Mouse (Mus musculus) hindbrain, embryonic 16.5 days (tissue): Measurements from ENCODE around the gene Cd80. TPM values are rescaled to one million over a fixed set of nuclear protein-coding genes. Genes with fewer than 3 reads are reported as not detected.
"Not testable (repeated sequence)": the region's sequence is repeated elsewhere in the genome, so short reads cannot be mapped to it uniquely, and the experiment has no call there.

Experiments used
- ATAC-seq: fragments of 200-750 bp; cut with Nextera tagmentation; 2 replicates; pipeline ENCODE4 v1.8.0; 2017; ENCODE audit warnings: moderate TSS enrichment, moderate library complexity
- H3K27ac ChIP-seq: fragments of 300-500 bp; sonication (generic); 2 replicates; pipeline ENCODE4 v1.5.1; 2014; ENCODE audit warnings: low read depth, mild to moderate bottlenecking, control low read depth, low read length, moderate library complexity
- H3K27me3 ChIP-seq: fragments of 300-500 bp; sonication (generic); replicated peaks from 2 replicates; pipeline ENCODE4 v1.6.1; 2014; ENCODE audit warnings: low read length; ENCODE audit not compliant: control insufficient read depth, insufficient read depth
- H3K36me3 ChIP-seq: fragments of 300-500 bp; sonication (generic); 2 replicates; pipeline ENCODE4 v1.6.1; 2014; ENCODE audit warnings: mild to moderate bottlenecking, low read length, moderate library complexity, mixed read lengths; ENCODE audit not compliant: control insufficient read depth, insufficient read depth
- H3K4me1 ChIP-seq: fragments of 300-500 bp; sonication (generic); 2 replicates; pipeline ENCODE4 v1.6.1; 2014; ENCODE audit warnings: low read depth, low read length; ENCODE audit not compliant: control insufficient read depth, insufficient read depth
- H3K4me2 ChIP-seq: fragments of 300-500 bp; sonication (generic); 2 replicates; pipeline ENCODE4 v1.6.1; 2014; ENCODE audit warnings: mild to moderate bottlenecking, low read length, control low read depth, moderate library complexity
- H3K4me3 ChIP-seq: fragments of 300-500 bp; sonication (generic); 2 replicates; pipeline ENCODE4 v1.5.1; 2014; ENCODE audit warnings: mild to moderate bottlenecking, low read length, control low read depth, moderate library complexity
- H3K9ac ChIP-seq: fragments of 300-500 bp; sonication (generic); 2 replicates; pipeline ENCODE4 v1.6.1; 2014; ENCODE audit warnings: low read depth, mild to moderate bottlenecking, control low read depth, low read length, moderate library complexity
- H3K9me3 ChIP-seq: fragments of 300-500 bp; sonication (generic); 2 replicates; pipeline ENCODE4 v1.6.1; 2014; ENCODE audit warnings: mild to moderate bottlenecking, low read length, moderate library complexity; ENCODE audit not compliant: control insufficient read depth
- WGBS: fragments of 180-500 bp; shearing (Covaris S2); extraction: QIAGEN DNeasy Blood & Tissue Kit; methylation state at CpG from one replicate; pipeline ENCODE4 v1.1.7; 2014; 5-methylcytosine and 5-hydroxymethylcytosine counted together
- polyA plus RNA-seq: library from polyadenylated mRNA; unstranded; fragments of >200 nt; fragmentation: Nextera tagmentation; extraction: Ambion mirVana; gene quantifications from 2 replicates; pipeline ENCODE4 v1.2.1, GENCODE M21; 2015

The Cd80 gene
- polyA plus RNA-seq, 1 experiment from 2014 or later: 0.30 TPM

DNA sequence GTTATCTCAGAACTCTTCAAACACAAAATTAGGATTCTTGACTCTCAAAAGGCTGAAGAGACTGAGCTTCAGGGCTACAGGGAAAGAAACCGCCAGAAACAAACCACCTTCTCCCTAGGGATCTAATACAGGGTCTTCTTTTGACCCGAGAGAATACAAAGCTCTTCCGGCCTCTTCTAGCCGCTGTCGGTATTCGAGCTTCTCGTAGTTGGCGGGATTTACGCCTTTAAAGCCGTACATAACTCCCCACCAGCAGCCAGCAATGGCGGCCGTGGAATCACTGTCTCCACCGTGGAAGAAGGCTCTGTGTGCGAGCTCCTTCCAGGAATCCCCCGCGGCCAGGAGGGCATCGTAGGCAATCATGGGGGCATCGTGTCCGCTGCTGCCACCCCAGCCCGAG lies 9.8 kb upstream of the Cd80 start:
- H3K9me3 ChIP-seq: no peaks in the 10 kb centered on the region
- H3K4me2 ChIP-seq: no peak overlapping the region
- WGBS: 97% methylated on average over 20 of the region's 20 CpGs
- H3K27ac ChIP-seq: no peak overlapping the region
- no peak overlapping the region for H3K4me3 ChIP-seq
- ATAC-seq: no peak
- H3K9ac ChIP-seq: no peak overlapping the region
- no peaks in the 10 kb centered on the region for H3K4me1 ChIP-seq
- H3K27me3 ChIP-seq: no peaks in the 10 kb centered on the region
- peaks cover 38% of the 10 kb centered on the region for H3K36me3 ChIP-seq

DNA sequence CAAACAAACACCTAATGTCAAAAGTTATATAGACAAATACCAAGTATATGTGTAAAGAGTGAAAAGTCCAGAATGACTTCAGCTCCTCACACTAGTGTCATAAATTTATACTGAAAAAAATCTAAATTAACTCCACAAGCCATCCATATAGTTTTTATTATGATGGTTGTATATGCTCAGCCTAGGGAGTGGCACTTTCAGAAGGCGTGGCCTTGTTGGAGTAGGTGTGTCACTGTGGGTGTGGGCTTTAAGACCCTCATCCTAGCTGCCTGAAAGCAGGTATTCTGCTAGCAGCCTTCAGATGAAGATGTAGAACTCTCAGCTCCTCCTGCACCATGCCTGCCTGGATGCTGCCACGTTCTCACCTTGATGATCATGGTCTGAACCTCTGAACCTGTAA lies 9.2 kb upstream of the Cd80 start:
- WGBS: 100% methylated on average over 2 of the region's 2 CpGs
- H3K9me3 ChIP-seq, H3K4me2 ChIP-seq, H3K27ac ChIP-seq, H3K4me1 ChIP-seq, ATAC-seq, H3K27me3 ChIP-seq, H3K9ac ChIP-seq, H3K4me3 ChIP-seq: not testable (repeated sequence)
- peaks cover 38% of the 10 kb centered on the region for H3K36me3 ChIP-seq

DNA sequence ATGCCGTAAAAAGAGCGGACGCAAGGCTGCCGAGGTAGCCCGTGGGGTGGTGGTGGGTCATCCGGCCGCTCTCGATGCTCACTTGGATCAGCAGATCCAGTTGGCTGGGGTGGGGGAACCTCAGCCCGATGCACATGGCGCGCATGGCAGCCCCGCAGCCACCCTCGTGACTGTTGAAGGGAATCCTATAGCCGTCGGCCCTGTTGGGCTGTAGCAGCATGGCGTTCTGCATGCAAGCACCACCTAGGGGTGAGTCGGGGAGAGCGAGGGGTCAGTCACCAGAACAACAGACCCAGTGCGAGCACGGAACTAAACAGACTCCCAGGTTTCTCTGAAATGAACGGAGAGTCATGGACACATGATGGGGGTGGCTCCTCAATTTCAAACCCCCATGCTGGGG lies 8.0 kb upstream of the Cd80 start:
- Histone ChIP-seq H3K9ac (no peak overlapping the region), H3K9me3 (no peaks in the 10 kb centered on the region), H3K4me1 (peaks cover 9% of the 10 kb centered on the region), H3K27ac (no peak overlapping the region), H3K4me3 (no peak overlapping the region), H3K27me3 (no peaks in the 10 kb centered on the region), H3K4me2 (no peak overlapping the region), H3K36me3 (peaks cover 38% of the 10 kb centered on the region)
- no peak for ATAC-seq
- 88% methylated on average over 21 of the region's 21 CpGs for WGBS

GRCm38 (mm10) chr16:38448458-38448857 lies 6.9 kb upstream of the Cd80 start:
- Histone ChIP-seq H3K9ac (no peak overlapping the region), H3K27me3 (no peaks in the 10 kb centered on the region), H3K9me3 (no peaks in the 10 kb centered on the region), H3K27ac (no peak overlapping the region), H3K4me2 (no peak overlapping the region), H3K4me3 (no peak overlapping the region), H3K4me1 (peaks cover 9% of the 10 kb centered on the region), H3K36me3 (peaks cover 38% of the 10 kb centered on the region)
- no peak for ATAC-seq
- WGBS: 96% methylated on average over 12 of the region's 12 CpGs

DNA sequence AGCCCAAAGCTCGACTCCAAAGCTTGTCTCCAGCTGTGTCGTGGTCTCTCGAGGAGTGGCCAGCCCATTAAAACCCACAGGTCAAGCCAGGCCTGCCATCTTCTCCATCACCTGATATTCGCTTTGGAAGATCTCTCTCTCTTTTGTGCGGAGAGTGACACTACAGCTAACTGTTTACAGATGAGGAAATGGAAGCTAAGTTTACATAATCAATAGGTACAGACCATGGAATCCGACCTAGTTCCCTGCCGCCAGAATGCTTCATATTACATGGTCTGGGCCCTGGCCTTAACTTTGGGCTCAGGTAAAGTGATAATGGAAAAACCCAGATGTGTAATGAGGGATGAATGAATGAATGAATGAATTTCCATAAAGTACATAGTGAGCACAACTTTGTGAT lies 4.7 kb upstream of the Cd80 start:
- H3K4me1 ChIP-seq: peaks cover 9% of the 10 kb centered on the region
- no peak overlapping the region for H3K27ac ChIP-seq
- H3K9ac ChIP-seq: no peak overlapping the region
- no peaks in the 10 kb centered on the region for H3K9me3 ChIP-seq
- H3K36me3 ChIP-seq: peaks cover 24% of the 10 kb centered on the region
- WGBS: 91% methylated on average over 7 of the region's 7 CpGs
- no peak overlapping the region for H3K4me2 ChIP-seq
- no peak for ATAC-seq
- H3K4me3 ChIP-seq: no peak overlapping the region
- H3K27me3 ChIP-seq: no peaks in the 10 kb centered on the region

DNA sequence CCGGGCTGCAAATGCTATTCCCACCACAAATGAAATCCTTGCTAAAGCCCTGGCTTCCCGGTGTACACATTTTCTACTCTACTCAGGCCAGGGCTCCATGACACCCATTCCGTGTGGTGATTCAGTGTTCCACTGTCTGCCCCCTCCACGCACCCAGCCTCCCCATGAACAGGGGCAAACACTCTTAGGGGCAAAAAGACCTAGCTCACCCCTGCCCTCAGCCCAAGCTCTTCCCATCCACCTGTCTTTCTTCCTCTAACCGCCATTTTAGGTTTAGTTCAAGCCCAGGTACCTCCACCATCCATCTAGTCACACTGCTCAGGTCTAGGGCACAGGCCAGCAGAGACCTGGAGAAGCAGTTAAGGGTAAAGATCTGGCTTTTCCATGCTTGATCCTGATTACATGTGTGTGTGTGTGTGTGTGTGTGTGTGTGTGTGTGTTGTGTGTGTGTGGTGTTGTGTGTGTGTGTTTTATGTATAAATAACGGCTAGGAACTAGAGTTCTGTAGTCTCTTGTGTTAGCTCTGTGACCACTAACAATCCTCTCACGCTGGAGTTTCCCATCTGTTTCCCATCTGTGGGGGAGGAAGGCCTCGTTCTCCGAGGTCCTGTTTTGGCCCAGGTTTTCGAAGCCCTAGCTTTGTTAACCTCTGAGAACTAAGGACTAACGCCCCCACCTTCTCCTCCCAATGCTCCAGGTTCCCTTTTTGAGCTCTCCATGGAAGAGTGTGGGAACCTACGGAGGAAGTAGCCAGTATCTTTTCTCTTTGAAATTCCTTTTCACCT lies 3.7 kb upstream of the Cd80 start:
- 44% methylated on average over 12 of the region's 12 CpGs for WGBS
- Histone ChIP-seq H3K4me3 (peak overlapping the region; percentile 76), H3K9me3 (no peaks in the 10 kb centered on the region), H3K27ac (peak overlapping the region; percentile 88; the same call in 1 of the 2 replicates), H3K4me2 (peak overlapping the region; percentile 87), H3K9ac (peak overlapping the region; percentile 94), H3K4me1 (peaks cover 9% of the 10 kb centered on the region), H3K27me3 (no peaks in the 10 kb centered on the region), H3K36me3 (peaks cover 18% of the 10 kb centered on the region)
- ATAC-seq: no peak; the same call in 1 of the 2 replicates

DNA sequence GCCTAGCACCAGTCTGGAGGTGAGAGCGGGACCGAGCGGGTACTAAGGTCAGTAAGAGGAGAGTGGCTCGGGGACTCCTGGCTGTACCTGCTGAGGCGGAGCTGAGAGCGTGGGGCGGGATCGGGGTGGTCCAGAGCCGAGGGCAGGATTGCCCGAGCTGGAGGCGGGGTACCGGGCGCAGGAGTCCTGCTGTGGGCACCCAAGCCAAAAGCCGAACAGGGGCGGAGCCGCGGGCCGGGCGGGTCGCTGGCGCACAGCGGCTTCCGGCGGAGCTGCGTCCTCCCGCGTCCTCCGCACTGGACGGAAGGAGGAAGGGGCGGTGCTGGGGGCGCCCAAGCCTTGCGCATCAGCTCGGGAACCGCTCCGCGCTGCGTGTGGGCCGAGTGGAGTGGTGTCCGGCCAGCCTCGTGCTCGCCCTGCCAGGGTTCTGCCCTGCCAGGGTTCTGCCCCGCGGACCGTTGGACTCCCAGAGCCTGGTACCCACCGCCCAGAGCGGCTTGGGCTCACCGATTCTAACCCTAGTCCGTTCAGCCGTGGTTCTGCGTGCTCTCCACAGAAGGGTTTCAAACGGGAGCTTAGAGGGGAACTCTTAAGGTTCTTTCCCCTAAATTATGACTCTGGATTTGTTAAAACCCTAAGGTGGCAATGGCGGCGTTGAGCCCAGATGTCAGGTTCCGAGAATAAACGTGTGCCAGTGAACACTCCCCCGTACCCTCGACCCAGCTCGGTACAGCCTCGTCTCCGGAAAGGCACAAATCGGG lies 2.7 kb upstream of the Cd80 start, which contains the start of gene Adprh:
Adprh (minus strand) TSS at position 262 of the 761 bp plus-strand sequence.
- WGBS: under 1% methylated on average over 45 of the region's 61 CpGs
- peaks cover 10% of the 10 kb centered on the region for H3K36me3 ChIP-seq
- H3K27ac ChIP-seq: peak within 1 kb of the TSS; percentile 88
- H3K4me2 ChIP-seq: peak within 1 kb of the TSS; percentile 87
- peak within 1 kb of the TSS; percentile 94 for H3K9ac ChIP-seq
- H3K4me1 ChIP-seq: peaks cover 9% of the 10 kb centered on the region
- ATAC-seq: peak; percentile 99
- no peaks in the 10 kb centered on the region for H3K27me3 ChIP-seq
- no peaks in the 10 kb centered on the region for H3K9me3 ChIP-seq
- H3K4me3 ChIP-seq: peak within 1 kb of the TSS; percentile 76

DNA sequence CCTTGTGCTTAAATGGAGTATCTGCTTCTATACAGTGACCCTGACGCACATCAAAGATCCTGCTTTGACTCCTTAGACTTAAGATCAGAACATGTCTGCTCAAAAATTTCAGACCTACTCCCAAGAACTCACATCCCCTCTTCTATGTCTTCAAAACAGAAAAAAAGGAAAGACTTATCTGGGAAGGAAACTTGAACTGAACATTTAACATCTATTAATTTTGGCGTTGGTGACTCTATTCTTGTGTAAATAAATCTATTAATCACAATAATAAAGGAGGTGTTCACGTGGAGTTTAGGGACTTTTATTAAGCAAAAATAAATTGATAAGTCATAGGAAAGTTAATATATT lies 2.2 kb upstream of the Cd80 start:
- H3K9ac ChIP-seq: peak overlapping the region; percentile 94
- H3K36me3 ChIP-seq: peaks cover 10% of the 10 kb centered on the region
- H3K27me3 ChIP-seq: no peaks in the 10 kb centered on the region
- H3K4me3 ChIP-seq: peak overlapping the region; percentile 76
- peak overlapping the region; percentile 88 for H3K27ac ChIP-seq
- peaks cover 9% of the 10 kb centered on the region for H3K4me1 ChIP-seq
- no peaks in the 10 kb centered on the region for H3K9me3 ChIP-seq
- no peak for ATAC-seq
- WGBS: 25% methylated on average over 3 of the region's 3 CpGs
- H3K4me2 ChIP-seq: peak overlapping the region; percentile 87

DNA sequence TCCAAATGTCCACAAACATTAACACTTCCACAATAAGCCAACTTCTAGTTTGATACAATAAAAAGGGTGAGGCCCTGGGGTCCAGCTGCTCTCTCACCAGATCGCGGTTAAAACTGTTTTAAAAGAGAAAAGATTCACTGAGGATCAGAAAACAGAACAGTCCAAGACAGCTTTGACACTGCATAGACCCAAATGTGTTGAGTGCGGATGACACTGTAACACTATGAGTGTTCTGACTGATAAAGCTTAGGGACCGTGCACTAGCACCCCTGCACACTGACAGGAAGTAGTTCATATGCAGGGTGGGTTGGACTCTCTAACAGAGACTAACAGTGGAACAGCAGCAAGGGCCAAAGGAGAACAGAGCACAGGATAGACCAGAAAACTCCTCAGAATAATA lies 1.4 kb upstream of the Cd80 start:
- Histone ChIP-seq H3K9me3 (no peaks in the 10 kb centered on the region), H3K36me3 (peaks cover 10% of the 10 kb centered on the region), H3K9ac (no peak overlapping the region), H3K4me2 (no peak overlapping the region), H3K27me3 (no peaks in the 10 kb centered on the region), H3K4me1 (peaks cover 9% of the 10 kb centered on the region), H3K27ac (no peak overlapping the region), H3K4me3 (no peak overlapping the region)
- ATAC-seq: no peak
- 96% methylated on average over 4 of the region's 4 CpGs for WGBS
